Mouse (Mus musculus) liver, embryonic 11.5 days (tissue): ENCODE measurements around the gene Arv1. TPM values are rescaled to one million over a fixed set of nuclear protein-coding genes. Genes with fewer than 3 reads are reported as not detected.

Experiments
- ATAC-seq: fragments of 200-750 bp; cut with Nextera tagmentation; replicated peaks from 2 replicates; pipeline ENCODE4 v1.8.0; 2017; ENCODE audit warnings: moderate number of reproducible peaks, mild to moderate bottlenecking, moderate TSS enrichment, moderate library complexity; ENCODE audit not compliant: low FRiP score
- DNase-seq: peaks from one replicate; pipeline ENCODE4 v3.0.0-alpha.2; 2017; ENCODE audit warnings: low spot score
- H3K27ac ChIP-seq: fragments of 300-500 bp; sonication (generic); 2 replicates; pipeline ENCODE4 v1.5.1; 2014; ENCODE audit warnings: mild to moderate bottlenecking, low read depth, low read length, control low read depth
- H3K27me3 ChIP-seq: fragments of 300-500 bp; sonication (generic); replicated peaks from 2 replicates; pipeline ENCODE4 v1.6.1; 2014; ENCODE audit warnings: low read length, mixed read lengths; ENCODE audit not compliant: control insufficient read depth, insufficient read depth
- H3K36me3 ChIP-seq: fragments of 300-500 bp; sonication (generic); 2 replicates; pipeline ENCODE4 v1.6.1; 2014; ENCODE audit warnings: mild to moderate bottlenecking, low read length, moderate library complexity, mixed read lengths; ENCODE audit not compliant: control insufficient read depth, insufficient read depth
- H3K4me1 ChIP-seq: fragments of 300-500 bp; sonication (generic); replicated peaks from 2 replicates; pipeline ENCODE4 v1.6.1; 2014; ENCODE audit warnings: low read length, mixed read lengths; ENCODE audit not compliant: control insufficient read depth, insufficient read depth
- H3K4me2 ChIP-seq: fragments of 300-500 bp; sonication (generic); 2 replicates; pipeline ENCODE4 v1.6.1; 2014; ENCODE audit warnings: mild to moderate bottlenecking, control low read depth, moderate library complexity
- H3K4me3 ChIP-seq: fragments of 300-500 bp; sonication (generic); 2 replicates; pipeline ENCODE4 v1.5.1; 2014; ENCODE audit warnings: low read depth, low read length, control low read depth
- H3K9ac ChIP-seq: fragments of 300-500 bp; sonication (generic); 2 replicates; pipeline ENCODE4 v1.6.1; 2014; ENCODE audit warnings: low read depth, low read length, control low read depth
- H3K9me3 ChIP-seq: fragments of 300-500 bp; sonication (generic); 2 replicates; pipeline ENCODE4 v1.6.1; 2016; ENCODE audit warnings: low read length, inconsistent platforms, mixed read lengths; ENCODE audit not compliant: control insufficient read depth
- WGBS: fragments of 180-500 bp; shearing (Covaris S2); extraction: QIAGEN DNeasy Blood & Tissue Kit; methylation state at CpG from one replicate; pipeline ENCODE4 v1.1.7; 2014; 5-methylcytosine and 5-hydroxymethylcytosine counted together
- polyA plus RNA-seq: library from polyadenylated mRNA; unstranded; fragments of >200 nt; fragmentation: Nextera tagmentation; extraction: Ambion mirVana; gene quantifications from 2 replicates; pipeline ENCODE4 v1.2.1, GENCODE M21; 2014

Gene Arv1
- 17.9 and 23.3 TPM in 2 replicates for polyA plus RNA-seq

DNA sequence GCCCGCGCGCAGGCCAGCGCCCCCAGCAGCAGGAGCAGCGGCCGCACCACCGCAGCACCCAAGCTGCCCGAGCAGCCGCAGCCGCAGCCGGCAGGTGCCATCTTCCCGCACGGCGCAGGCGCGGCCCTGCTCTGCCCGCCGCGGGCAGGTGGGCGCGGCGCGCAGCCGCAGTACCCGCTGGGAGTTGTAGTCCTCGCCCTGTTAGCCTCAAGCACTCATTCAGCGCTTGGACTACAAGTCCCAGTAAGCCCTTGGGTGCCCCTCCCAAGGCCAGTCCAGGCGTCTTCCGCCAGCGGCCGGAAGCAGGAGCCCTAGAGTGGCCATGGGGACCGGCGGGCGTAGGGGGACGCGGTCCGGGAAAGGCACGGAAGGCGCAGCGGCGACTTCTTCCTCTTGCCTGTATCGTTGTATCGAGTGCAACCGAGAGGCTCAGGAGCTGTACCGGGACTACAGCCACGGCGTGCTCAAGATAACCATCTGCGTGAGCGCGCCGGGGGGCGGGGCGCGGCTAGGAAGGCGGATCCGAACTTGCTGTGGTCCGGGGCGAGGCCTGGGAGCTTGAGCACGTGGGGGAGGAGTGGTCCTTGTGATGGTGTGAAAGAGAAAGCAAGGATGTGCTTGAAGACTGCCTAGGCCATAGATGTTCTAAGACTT is at the start of gene Arv1, which contains the start of gene Ttc13:
TSS of gene Arv1 (plus strand) at position 278 of the 654 bp plus-strand sequence.
TSS of gene Ttc13 (minus strand) at position 122 of the 654 bp plus-strand sequence.
- Histone ChIP-seq H3K9ac (peak within 1 kb of the TSS; percentile 85), H3K27ac (0 out of 2 replicates have a peak within 1 kb of the TSS, but pooled peaks have one; percentile 34), H3K4me1 (peaks cover 17% of the 10 kb centered on the region), H3K9me3 (no peaks in the 10 kb centered on the region), H3K4me3 (peak within 1 kb of the TSS; percentile 99), H3K4me2 (peak within 1 kb of the TSS; percentile 95), H3K27me3 (no peaks in the 10 kb centered on the region), H3K36me3 (0 out of 2 replicates have a peak, but pooled peaks cover 2% of the 10 kb centered on the region)
- WGBS = under 1% methylated on average over 58 of the region's 59 CpGs
- peak; percentile 99 for ATAC-seq
- peak; percentile 94 for DNase-seq

DNA sequence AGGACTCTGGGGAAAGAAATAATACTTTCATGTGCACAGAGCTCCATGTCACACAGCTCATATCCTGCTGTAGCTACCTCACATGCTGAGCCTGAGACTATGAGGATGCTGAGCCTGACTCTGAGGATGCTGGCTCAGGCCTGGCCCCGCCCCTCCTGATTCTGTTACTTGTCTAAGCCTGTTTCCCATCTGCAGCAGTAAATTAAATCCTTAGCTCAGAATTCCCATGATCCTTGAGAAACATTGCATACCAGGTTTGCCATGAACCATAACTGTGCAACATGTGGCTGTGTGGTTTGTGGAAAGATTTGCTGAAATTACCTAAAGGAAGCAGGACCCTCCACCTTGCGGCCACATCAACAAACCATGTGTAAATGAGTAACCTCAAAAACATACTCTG is 49.6 kb upstream of the Arv1 start:
- Histone ChIP-seq H3K4me1 (no peaks in the 10 kb centered on the region), H3K36me3 (peaks cover 5% of the 10 kb centered on the region; the same call in 1 of the 2 replicates)

DNA sequence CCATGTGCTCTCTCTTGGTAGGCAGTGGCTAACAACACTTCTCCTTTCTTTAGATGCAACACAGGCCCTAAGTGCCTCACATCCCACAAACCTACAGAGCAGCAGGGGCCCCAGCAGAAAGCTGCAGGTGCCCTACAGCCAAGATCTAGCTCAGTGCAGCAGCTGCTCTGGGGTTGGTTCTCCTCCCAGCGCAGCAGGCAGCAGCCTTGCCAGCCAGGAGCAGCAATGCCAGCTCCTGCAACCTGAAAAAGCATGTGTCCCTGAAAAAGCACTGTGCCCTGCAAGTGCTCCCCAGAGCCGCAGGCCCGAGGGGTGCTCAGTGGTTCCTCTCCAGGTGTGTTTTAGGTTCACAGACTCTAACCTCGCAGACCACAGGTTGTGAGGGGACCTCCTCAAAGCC is 45.3 kb upstream of the Arv1 start:
- H3K27ac ChIP-seq = no peak overlapping the region
- ATAC-seq (no peak), DNase-seq (no peak)
- H3K4me2 ChIP-seq = no peak overlapping the region
- no peaks in the 10 kb centered on the region for H3K4me1 ChIP-seq
- H3K9ac ChIP-seq = no peak overlapping the region
- no peak overlapping the region for H3K4me3 ChIP-seq
- 90% methylated on average over 4 of the region's 4 CpGs for WGBS
- peaks cover 11% of the 10 kb centered on the region for H3K36me3 ChIP-seq
- no peaks in the 10 kb centered on the region for H3K27me3 ChIP-seq
- H3K9me3 ChIP-seq = no peaks in the 10 kb centered on the region

More for the DNA sequence above, 49.6 kb upstream of the Arv1 start:
- H3K4me3 ChIP-seq = no peak overlapping the region
- H3K9ac ChIP-seq = no peak overlapping the region
- H3K9me3 ChIP-seq = no peaks in the 10 kb centered on the region
- no peaks in the 10 kb centered on the region for H3K27me3 ChIP-seq
- ATAC-seq = no peak
- no peak overlapping the region for H3K27ac ChIP-seq
- WGBS = 92% methylated on average over 2 of the region's 2 CpGs
- no peak for DNase-seq
- H3K4me2 ChIP-seq = no peak overlapping the region

DNA sequence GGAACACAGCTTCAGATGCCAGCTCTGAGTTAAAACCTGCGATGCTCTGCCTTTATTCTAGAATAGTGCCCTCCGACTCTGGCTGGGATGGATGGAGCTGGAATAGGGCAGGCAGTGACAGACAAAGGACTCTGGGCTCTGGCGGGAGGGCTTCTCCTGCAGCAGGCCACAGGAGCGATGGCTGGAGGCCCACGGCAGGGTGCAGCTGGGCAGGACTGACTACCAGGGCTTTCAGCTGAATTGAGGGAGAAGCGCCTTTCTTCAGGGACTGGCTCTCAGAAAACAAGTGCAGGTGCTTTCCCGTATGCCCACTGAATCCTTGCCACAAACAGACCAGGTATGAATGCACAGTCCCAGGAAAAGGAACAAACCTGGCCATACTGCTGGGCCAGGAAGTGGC is 44.9 kb upstream of the Arv1 start:
- no peak overlapping the region for H3K4me3 ChIP-seq
- H3K4me1 ChIP-seq = no peaks in the 10 kb centered on the region
- H3K4me2 ChIP-seq = no peak overlapping the region
- no peaks in the 10 kb centered on the region for H3K9me3 ChIP-seq
- ATAC-seq (no peak), DNase-seq (no peak)
- peaks cover 11% of the 10 kb centered on the region for H3K36me3 ChIP-seq
- H3K9ac ChIP-seq = no peak overlapping the region
- 95% methylated on average over 7 of the region's 7 CpGs for WGBS
- H3K27me3 ChIP-seq = no peaks in the 10 kb centered on the region
- no peak overlapping the region for H3K27ac ChIP-seq

DNA sequence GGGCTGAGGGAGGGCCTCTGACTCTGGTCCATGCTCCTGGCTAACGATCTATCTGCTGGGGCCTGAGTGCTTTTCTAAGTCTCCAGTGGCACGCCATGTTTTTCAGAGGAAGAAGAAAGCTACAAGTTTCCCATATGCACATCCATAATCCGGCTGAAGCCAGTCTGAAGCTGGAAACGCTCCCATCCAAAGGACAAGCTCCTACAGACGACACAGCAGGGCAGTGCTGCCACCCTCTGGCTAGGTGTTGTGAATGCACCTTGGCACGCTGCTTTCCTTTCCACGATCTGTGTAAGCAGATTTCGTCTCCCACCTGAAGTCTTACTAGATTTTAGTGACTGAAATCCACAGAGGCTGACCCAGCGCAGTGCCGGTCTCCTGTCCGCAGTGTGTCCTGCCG is 44.5 kb upstream of the Arv1 start:
- 69% methylated on average over 12 of the region's 12 CpGs for WGBS
- ATAC-seq = no peak; the same call in 1 of the 2 replicates

DNA sequence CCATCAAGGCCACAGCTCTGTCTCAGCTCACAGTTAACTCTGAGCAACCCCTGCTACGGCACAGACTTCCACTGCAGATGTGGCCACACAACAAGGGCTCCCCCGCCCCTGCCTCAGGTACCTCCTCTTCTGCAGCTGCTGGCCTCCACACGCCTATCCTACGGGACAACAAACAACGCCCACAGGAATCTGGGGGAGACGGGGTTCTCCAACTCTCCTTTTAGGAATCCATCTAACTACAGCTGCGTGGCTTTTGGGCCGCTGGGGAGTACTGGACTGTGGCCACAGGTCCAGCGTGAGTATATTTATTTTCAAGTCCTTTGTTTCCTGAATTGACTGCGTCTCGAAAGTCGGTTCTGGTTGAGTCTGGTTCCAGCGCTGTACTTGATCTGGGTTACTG is 43.7 kb upstream of the Arv1 start:
- ATAC-seq (no peak), DNase-seq (no peak)
- Histone ChIP-seq H3K4me2 (no peak overlapping the region), H3K27ac (no peak overlapping the region), H3K4me1 (no peaks in the 10 kb centered on the region), H3K4me3 (no peak overlapping the region), H3K36me3 (peaks cover 12% of the 10 kb centered on the region), H3K9ac (no peak overlapping the region), H3K27me3 (no peaks in the 10 kb centered on the region), H3K9me3 (no peaks in the 10 kb centered on the region)
- WGBS = 92% methylated on average over 13 of the region's 13 CpGs

More for the DNA sequence above, 44.5 kb upstream of the Arv1 start:
- Histone ChIP-seq H3K9ac (no peak overlapping the region), H3K36me3 (peaks cover 11% of the 10 kb centered on the region), H3K4me3 (no peak overlapping the region), H3K27ac (no peak overlapping the region), H3K9me3 (no peaks in the 10 kb centered on the region), H3K4me2 (no peak overlapping the region), H3K4me1 (no peaks in the 10 kb centered on the region), H3K27me3 (no peaks in the 10 kb centered on the region)
- DNase-seq = peak; percentile 52

DNA sequence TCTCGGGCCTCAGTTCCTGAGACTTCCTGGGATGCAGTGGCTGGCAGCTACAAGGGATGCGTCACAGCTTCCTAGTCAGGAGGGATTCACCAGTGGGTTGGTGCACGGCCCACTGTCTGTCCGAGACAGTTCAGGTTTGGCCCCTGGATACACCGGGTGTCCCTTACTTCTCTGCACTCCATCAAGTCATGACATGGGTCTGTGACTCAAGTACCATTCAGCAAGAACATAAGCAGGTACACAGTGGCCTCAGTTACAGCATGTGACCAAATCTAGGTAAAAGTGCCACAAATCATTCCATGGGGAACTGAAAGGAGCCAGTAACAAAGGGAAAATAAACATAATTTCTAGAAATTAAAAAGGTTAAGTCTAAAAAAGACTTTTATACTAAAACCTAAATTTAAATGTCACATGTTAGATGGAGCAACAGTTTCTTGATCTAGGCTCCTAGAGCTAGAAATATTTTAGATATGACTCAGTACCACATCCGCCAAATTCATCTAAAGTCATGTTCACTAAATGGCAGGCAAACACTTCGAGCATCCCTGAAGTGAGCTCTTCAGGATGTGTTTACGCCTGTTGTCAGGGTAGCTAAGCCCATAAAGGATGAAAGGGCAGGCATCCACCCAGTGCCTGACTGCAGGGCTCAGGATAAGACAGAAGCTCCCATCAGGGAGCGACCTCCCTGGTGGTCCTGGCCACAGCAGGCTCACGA is 40.7 kb upstream of the Arv1 start:
- 86% methylated on average over 10 of the region's 10 CpGs for WGBS
- H3K36me3 ChIP-seq = peaks cover 17% of the 10 kb centered on the region
- no peak overlapping the region for H3K27ac ChIP-seq
- ATAC-seq = no peak
- no peak overlapping the region for H3K4me2 ChIP-seq
- no peak overlapping the region for H3K4me3 ChIP-seq
- DNase-seq = no peak
- H3K27me3 ChIP-seq = no peaks in the 10 kb centered on the region
- H3K4me1 ChIP-seq = no peaks in the 10 kb centered on the region
- no peak overlapping the region for H3K9ac ChIP-seq
- H3K9me3 ChIP-seq = no peaks in the 10 kb centered on the region

DNA sequence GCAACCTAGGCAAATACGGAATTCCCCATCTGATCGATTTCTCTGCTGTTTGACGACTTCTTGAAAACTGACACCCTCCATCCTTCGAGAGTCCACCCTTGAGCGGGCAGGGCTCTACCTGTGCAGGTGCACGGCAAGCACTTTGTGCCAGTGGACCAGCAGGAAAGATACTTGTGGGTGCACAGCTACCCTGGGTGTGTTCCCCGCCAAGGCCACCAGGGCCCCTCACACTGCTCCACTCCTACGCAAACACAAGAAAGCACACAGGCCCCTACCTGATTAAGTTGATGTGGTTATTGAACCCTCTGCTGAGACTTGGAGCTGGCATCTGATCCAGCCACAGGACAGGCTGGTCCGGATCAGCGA is 40.2 kb upstream of the Arv1 start:
- Histone ChIP-seq H3K9ac (no peak overlapping the region), H3K4me3 (no peak overlapping the region), H3K9me3 (no peaks in the 10 kb centered on the region), H3K4me2 (no peak overlapping the region), H3K27ac (no peak overlapping the region), H3K27me3 (no peaks in the 10 kb centered on the region), H3K4me1 (no peaks in the 10 kb centered on the region), H3K36me3 (peaks cover 17% of the 10 kb centered on the region)
- ATAC-seq (no peak), DNase-seq (no peak)
- WGBS = 86% methylated on average over 10 of the region's 10 CpGs
